Mouse (Mus musculus) small intestine, adult 2 months (tissue): ENCODE data around the gene Tlx1. TPM values are rescaled to one million over a fixed set of nuclear protein-coding genes. Genes with fewer than 3 reads are reported as not detected.

ENCODE experiments used
- H3K27ac ChIP-seq: fragments of 200-500 bp; 2 replicates; pipeline ENCODE4 v1.5.1; 2012; ENCODE audit warnings: low read depth, low read length, control low read depth, inconsistent platforms; ENCODE audit not compliant: insufficient read depth
- H3K27me3 ChIP-seq: fragments of 200-500 bp; 2 replicates; pipeline ENCODE4 v1.6.1; 2012; ENCODE audit warnings: mild to moderate bottlenecking, moderate library complexity, low read length, inconsistent platforms; ENCODE audit not compliant: control insufficient read depth, insufficient read depth
- H3K36me3 ChIP-seq: fragments of 200-500 bp; 2 replicates; pipeline ENCODE4 v1.6.1; 2012; ENCODE audit warnings: mild to moderate bottlenecking, low read length, control low read depth, inconsistent platforms; ENCODE audit not compliant: control insufficient read depth, insufficient read depth
- H3K4me1 ChIP-seq: fragments of 200-500 bp; 2 replicates; pipeline ENCODE4 v1.6.1; 2012; ENCODE audit warnings: low read length, inconsistent platforms, mixed read lengths; ENCODE audit not compliant: control insufficient read depth, insufficient read depth, insufficient read length
- H3K4me3 ChIP-seq: fragments of 200-500 bp; 2 replicates; pipeline ENCODE4 v1.5.1; 2012; ENCODE audit warnings: low read depth, mild to moderate bottlenecking, control low read depth, inconsistent platforms, low read length, moderate library complexity
- CTCF ChIP-seq: fragments of 200-500 bp; IDR thresholded peaks from 2 replicates; pipeline ENCODE4 v1.5.1; 2012; ENCODE audit warnings: low read depth, mild to moderate bottlenecking, control low read depth, inconsistent platforms, low read length, moderate library complexity, mixed read lengths; ENCODE audit not compliant: insufficient replicate concordance, insufficient read length; ENCODE audit errors: extremely low read depth
- POLR2A ChIP-seq: fragments of 200-500 bp; IDR thresholded peaks from 2 replicates; pipeline ENCODE4 v1.6.1; 2012; ENCODE audit warnings: low read depth, mild to moderate bottlenecking, control low read depth, inconsistent platforms, low read length, moderate library complexity
- WGBS: fragments of 180-500 bp; shearing (Covaris S2); methylation state at CpG from one replicate; pipeline ENCODE4 v1.1.7; 2018; 5-methylcytosine and 5-hydroxymethylcytosine counted together
- polyA plus RNA-seq: library from polyadenylated mRNA; depleted of rRNA; stranded (reverse); fragments of >200 nt; gene quantifications from 2 replicates; pipeline ENCODE4 v1.2.3, GENCODE M21; 2012

Gene Tlx1
- polyA plus RNA-seq, 1 experiment: not detected

- Histone ChIP-seq H3K27me3 (peaks cover 6% of the 10 kb centered on the region; the same call in 1 of the 2 replicates), H3K36me3 (no peaks in the 10 kb centered on the region), H3K4me3 (no peak overlapping the region), H3K4me1 (no peaks in the 10 kb centered on the region), H3K27ac (no peak overlapping the region)
- whole genome bisulfite sequencing: 57% methylated on average over 1 of the region's 1 CpGs
- TF ChIP-seq POLR2A (no peak), CTCF (peak; percentile 41; the same call in 1 of the 2 replicates)
Measured at GRCm38 (mm10) chr19:45116798-45117197, 33.7 kb upstream of the Tlx1 start.

GRCm38 (mm10) chr19:45131966-45132628 is 18.4 kb upstream of the Tlx1 start:
- H3K4me1 ChIP-seq: no peaks in the 10 kb centered on the region
- H3K36me3 ChIP-seq: no peaks in the 10 kb centered on the region
- H3K4me3 ChIP-seq: no peak overlapping the region
- TF ChIP-seq CTCF (no peak), POLR2A (no peak)
- 19% methylated on average over 14 of the region's 14 CpGs for WGBS
- no peak overlapping the region for H3K27ac ChIP-seq
- peaks cover 4% of the 10 kb centered on the region; the same call in 1 of the 2 replicates for H3K27me3 ChIP-seq

GRCm38 (mm10) chr19:45142531-45142930 is 7.9 kb upstream of the Tlx1 start:
- Histone ChIP-seq H3K27me3 (peaks cover 58% of the 10 kb centered on the region), H3K4me1 (no peaks in the 10 kb centered on the region), H3K36me3 (no peaks in the 10 kb centered on the region), H3K4me3 (no peak overlapping the region), H3K27ac (no peak overlapping the region)
- WGBS: 15% methylated on average over 3 of the region's 3 CpGs
- TF ChIP-seq POLR2A (no peak), CTCF (no peak)

- 4% methylated on average over 46 of the region's 46 CpGs for WGBS
- Histone ChIP-seq H3K36me3 (no peaks in the 10 kb centered on the region), H3K4me3 (no peak overlapping the region), H3K27ac (no peak overlapping the region), H3K4me1 (no peaks in the 10 kb centered on the region), H3K27me3 (peaks cover 62% of the 10 kb centered on the region)
- TF ChIP-seq POLR2A (no peak), CTCF (no peak)
Measured at GRCm38 (mm10) chr19:45143214-45143895, 7.1 kb upstream of the Tlx1 start.

GRCm38 (mm10) chr19:45147071-45147470 is 3.4 kb upstream of the Tlx1 start:
- no peak overlapping the region for H3K27ac ChIP-seq
- H3K27me3 ChIP-seq: peaks cover 82% of the 10 kb centered on the region
- H3K4me3 ChIP-seq: no peak overlapping the region
- no peaks in the 10 kb centered on the region for H3K4me1 ChIP-seq
- H3K36me3 ChIP-seq: no peaks in the 10 kb centered on the region
- 7% methylated on average over 4 of the region's 4 CpGs for WGBS
- TF ChIP-seq CTCF: no peak
- TF ChIP-seq POLR2A: no peak

GRCm38 (mm10) chr19:45151361-45152182 is 1.1 kb downstream of the Tlx1 start:
- Histone ChIP-seq H3K27me3 (peaks cover 86% of the 10 kb centered on the region), H3K4me1 (no peaks in the 10 kb centered on the region), H3K4me3 (no peak overlapping the region), H3K27ac (no peak overlapping the region), H3K36me3 (no peaks in the 10 kb centered on the region)
- WGBS: 5% methylated on average over 36 of the region's 36 CpGs
- TF ChIP-seq CTCF: no peak
- TF ChIP-seq POLR2A: no peak

GRCm38 (mm10) chr19:45152183-45152650 is 1.7 kb downstream of the Tlx1 start:
- Histone ChIP-seq H3K4me1 (no peaks in the 10 kb centered on the region), H3K27me3 (peaks cover 84% of the 10 kb centered on the region), H3K4me3 (no peak overlapping the region), H3K36me3 (no peaks in the 10 kb centered on the region), H3K27ac (no peak overlapping the region)
- no peak for TF ChIP-seq POLR2A
- no peak for TF ChIP-seq CTCF
- WGBS: 19% methylated on average over 8 of the region's 8 CpGs
